Mouse (Mus musculus): ENCODE results near the gene Hmgcll1.
"Not testable (repeated sequence)": the region's sequence is repeated elsewhere in the genome, so short reads cannot be mapped to it uniquely, and the experiment has no call there.

The Hmgcll1 gene

GRCm38 (mm10) chr9:76060935-76061334, 46.3 kb downstream of the Hmgcll1 start:
- DNase-seq (ENCODE audit: low spot score in 2 of 2) = no peak

DNA sequence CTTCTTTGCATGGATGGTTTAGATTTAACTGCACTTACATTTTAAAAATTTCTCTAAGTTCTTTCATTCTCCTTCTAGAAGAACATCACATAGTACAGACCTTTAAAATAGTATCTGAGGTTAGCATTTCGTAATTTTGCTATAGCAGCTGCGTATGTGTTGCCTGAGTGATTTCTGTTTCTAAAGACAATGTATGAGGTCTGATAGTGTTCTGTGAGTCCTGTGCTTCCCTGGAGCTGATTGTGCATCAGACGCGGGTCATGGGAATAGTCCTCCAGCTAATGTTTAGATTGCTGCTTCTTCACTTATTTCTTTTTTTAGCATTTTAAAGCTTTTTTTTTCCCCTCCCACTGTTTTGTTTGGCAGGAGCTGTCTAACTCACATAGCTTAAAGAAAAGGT, 46.8 kb downstream of the Hmgcll1 start:
- no peak for DNase-seq (ENCODE audit: low spot score in 2 of 2)

DNA sequence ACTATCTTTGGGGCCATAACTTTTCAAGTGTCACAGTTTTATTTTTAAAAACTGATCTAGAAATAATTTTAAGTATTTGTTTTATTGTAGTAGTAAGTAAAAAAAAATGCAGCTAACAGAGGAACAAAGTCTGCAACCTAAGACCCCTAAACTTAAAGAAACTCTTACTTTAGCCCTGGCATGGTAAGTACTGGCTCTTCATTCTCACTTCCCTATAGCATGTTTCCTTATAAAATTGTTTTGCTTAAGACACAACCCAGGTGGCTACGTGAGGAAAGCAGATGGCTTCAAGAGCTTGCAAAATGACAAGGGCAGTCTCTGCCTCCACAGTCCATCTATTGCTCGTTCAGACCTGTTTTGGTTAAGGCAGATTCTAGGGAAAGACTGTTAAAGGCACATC, 49.5 kb downstream of the Hmgcll1 start:
- no peak for DNase-seq (ENCODE audit: low spot score in 2 of 2)

DNA sequence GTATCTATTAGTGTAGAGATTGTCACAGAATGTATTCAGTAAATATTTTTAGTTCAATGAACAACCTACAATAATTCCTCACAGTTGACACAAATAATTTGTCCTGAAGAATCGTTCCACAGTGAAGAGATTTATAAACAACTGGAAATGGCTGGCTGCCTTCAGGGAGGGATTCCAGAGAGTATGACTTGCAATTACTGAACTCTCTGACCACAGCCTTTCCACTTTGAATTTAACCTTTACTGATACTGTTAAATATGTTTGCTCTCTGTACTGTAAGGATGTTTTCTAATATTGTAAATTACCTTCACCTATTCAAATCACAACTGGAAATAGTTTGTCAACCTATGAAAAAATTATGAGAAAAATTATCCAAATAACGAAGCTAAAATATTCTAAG, 76.9 kb downstream of the Hmgcll1 start:
- DNase-seq (ENCODE audit: low spot score in 2 of 2) = no peak

DNA sequence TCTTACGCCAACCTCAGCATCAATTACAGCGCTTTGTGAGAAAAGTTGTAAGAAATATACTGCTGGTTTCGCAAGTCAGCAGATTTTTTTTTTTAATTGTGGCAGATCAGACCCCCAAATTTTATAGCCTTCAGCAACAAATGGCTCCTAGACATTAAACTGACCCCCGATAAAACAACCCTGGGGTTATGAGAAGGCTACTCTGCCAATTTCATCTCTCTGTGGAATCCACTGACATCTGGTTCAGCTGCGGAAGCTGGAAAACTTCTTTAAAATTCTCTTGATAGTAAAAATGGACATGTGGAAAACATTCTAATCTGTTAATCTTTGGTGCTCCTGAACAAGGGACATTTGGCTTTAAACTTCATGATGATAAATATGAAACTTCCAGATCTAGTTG, 82.6 kb downstream of the Hmgcll1 start:
- no peak for DNase-seq (ENCODE audit: low spot score in 2 of 2)

GRCm38 (mm10) chr9:76099981-76100380, 85.3 kb downstream of the Hmgcll1 start:
- no peak for DNase-seq (ENCODE audit: low spot score in 2 of 2)

GRCm38 (mm10) chr9:76104416-76104815, 89.8 kb downstream of the Hmgcll1 start:
- DNase-seq (ENCODE audit: low spot score in 2 of 2) = not testable (repeated sequence)

DNA sequence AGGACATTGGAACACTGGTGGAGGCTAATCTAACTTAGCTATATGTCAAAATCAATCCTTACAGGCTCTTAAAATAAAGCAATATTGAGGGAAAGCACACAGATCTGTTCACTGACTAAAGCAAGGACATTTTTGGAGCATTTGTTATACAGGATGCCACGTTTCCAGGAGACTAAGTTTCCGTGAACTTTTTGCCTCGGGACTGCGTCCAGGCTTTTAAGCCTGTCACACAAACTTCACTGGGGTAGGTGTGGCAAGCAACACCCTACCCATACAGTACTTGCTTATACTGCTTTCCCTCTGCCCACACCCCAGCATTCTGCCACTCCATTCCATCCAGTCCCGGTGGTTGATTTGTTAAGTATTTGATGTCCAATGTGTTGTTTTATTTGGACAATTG, 90.2 kb downstream of the Hmgcll1 start:
- DNase-seq (ENCODE audit: low spot score in 2 of 2) = no peak

- DNase-seq (ENCODE audit: low spot score in 2 of 2) = peak; percentile 20 to 45
These were observed 108.2 kb downstream of the Hmgcll1 start for GRCm38 (mm10) chr9:76122888-76123287.

GRCm38 (mm10) chr9:76124249-76124648, 109.6 kb downstream of the Hmgcll1 start:
- DNase-seq (ENCODE audit: low spot score in 2 of 2) = no peak

GRCm38 (mm10) chr9:76129353-76129752, 114.7 kb downstream of the Hmgcll1 start:
- DNase-seq (ENCODE audit: low spot score in 2 of 2) = no peak

- DNase-seq (ENCODE audit: low spot score in 2 of 2) = no peak
These were observed 119.4 kb downstream of the Hmgcll1 start for GRCm38 (mm10) chr9:76134042-76134441.

GRCm38 (mm10) chr9:76138378-76139109, 123.9 kb downstream of the Hmgcll1 start:
- no peak for DNase-seq (ENCODE audit: low spot score in 2 of 2)

- no peak for DNase-seq (ENCODE audit: low spot score in 2 of 2)
These were observed 130.9 kb downstream of the Hmgcll1 start for GRCm38 (mm10) chr9:76145593-76145992.

DNA sequence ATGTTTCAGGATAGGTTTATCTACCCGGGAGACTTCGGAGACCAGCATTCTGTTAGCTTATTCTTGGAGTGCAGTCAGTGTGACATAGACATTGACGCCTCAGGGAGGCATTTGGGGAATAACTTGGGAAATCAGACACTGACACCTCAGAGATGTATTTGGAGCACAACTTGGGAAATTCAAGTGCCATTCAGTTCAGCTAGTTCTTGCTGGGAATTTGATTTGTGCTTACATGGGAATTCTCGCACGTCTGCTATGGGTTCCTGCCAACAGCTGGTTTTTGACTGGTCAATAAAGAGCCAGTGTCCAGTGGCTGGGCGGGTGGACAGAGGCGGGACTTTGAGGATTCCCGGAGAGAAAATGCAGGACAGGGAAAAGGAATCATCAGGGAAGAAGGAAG, 147.8 kb downstream of the Hmgcll1 start:
- no peak for DNase-seq (ENCODE audit: low spot score in 2 of 2)

GRCm38 (mm10) chr9:76168355-76168754, 153.7 kb downstream of the Hmgcll1 start:
- peak in 1 of 2 experiments; percentile 17 for DNase-seq (ENCODE audit: low spot score in 2 of 2)

DNA sequence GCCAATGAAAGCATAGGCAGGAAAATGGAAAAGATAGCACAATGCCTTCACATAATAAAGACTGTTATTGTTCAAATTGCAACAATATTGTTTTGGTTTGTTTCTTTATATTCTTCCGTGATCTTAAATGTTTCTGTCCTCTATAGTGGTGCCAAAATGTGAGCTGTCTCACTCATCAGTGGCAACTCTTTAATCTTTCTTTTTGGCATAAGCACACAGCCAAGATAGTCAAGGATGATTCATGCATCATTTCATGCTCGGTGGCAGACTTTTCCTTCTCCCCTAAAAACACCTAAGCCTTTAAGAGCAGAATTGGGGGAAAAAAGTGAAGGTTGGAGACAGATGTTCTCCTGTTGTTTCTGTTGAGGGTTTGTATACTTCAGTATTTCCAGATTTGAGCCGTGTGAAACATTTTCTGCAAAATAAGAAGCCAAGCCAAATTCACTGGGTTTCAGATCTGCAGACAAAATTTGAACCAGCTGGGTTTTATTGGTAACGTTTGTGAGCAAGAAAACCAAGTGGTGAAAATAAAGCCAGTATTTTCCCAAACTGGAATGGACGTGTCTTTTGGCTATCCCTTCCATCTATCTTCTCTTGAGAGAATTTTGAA, 158.1 kb downstream of the Hmgcll1 start:
- DNase-seq (ENCODE audit: low spot score in 2 of 2) = no peak

DNA sequence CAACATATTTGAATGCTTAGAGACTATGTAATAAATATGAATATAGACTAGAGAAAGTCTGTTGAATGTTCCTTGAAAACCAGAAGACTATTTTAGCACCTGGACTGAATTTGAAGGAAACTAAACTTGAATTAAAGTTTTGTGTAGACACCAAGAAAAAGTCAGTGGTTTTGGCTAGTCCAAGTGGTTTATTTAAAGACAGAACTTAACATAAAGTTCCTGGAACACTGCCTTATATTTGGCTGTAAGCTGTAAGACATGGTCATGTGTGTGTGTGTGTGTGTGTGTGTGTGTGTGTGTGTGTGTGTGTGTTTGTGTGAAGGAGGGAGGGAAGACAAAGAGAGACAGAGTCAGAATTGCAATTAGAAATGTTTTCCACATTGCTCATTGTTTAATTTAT, 164.6 kb downstream of the Hmgcll1 start:
- no peak for DNase-seq (ENCODE audit: low spot score in 2 of 2)
